Mouse (Mus musculus) liver, adult 2 months (tissue): ENCODE results near the gene Jarid2.

Experiments
- CTCF ChIP-seq: fragments of 200-500 bp; IDR thresholded peaks from 2 replicates; pipeline ENCODE4 v1.5.1; 2011; ENCODE audit warnings: low read depth, low read length, control low read depth
- POLR2A ChIP-seq: fragments of 200-500 bp; IDR thresholded peaks from 2 replicates; pipeline ENCODE4 v1.6.1; 2011; ENCODE audit warnings: low read length, control low read depth; ENCODE audit not compliant: insufficient read depth; ENCODE audit errors: extremely low read depth

DNA sequence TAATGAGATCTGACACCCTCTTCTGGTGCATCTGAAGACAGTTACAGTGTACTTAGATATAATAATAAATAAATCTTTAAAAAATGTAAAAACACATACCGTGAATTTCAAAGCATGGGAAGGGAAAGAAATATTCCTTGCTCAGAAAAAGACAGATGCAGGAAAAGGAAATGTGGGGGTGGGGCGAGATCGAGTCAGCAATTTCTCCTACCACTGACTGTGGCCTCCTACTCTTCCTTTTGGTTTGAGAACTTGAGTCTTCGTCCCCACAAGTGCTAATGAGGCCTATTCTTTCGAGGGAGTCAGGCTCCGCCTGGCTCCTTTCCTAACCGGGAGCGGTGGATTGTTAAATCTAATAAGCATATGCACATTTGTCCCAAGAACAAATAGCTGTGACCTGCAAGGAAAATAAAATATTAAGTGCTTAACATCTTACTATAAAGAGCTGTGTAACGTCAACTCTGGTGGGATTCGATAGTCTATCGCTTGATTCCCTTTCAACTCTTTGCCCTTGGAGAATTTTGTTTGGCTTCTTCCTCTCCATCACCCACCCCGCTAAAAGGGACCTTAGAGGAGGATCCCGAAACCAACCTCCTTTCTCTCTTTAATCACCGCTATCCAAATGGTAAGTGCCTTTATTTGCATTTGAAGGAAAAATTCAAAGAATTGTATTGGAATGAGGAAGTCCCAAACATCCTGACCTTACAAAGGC lies 24.1 kb upstream of the Jarid2 start:
- TF ChIP-seq CTCF: no peak
- TF ChIP-seq POLR2A: no peak
